Mouse (Mus musculus) gastrocnemius, adult 18-20 months (tissue): ENCODE measurements around the gene Vmn1r192. TPM values are rescaled to one million over a fixed set of nuclear protein-coding genes. Genes with fewer than 3 reads are reported as not detected.
"Not testable (repeated sequence)": the region's sequence is repeated elsewhere in the genome, so short reads cannot be mapped to it uniquely, and the experiment has no call there.

ENCODE experiments used
- DNase-seq: peaks from one replicate; pipeline ENCODE4 v3.0.0; 2021; ENCODE audit warnings: low spot score
- long read RNA-seq, 2 experiments: library from polyadenylated mRNA; stranded (forward); transcript quantifications; one replicate each; pipeline ENCODE4 v2.0.0; 2021
- microRNA-seq: library from miRNA; unstranded; fragments of <30 nt; microRNA quantifications from one replicate; pipeline ENCODE4 v1.2.0, GENCODE M21; 2021
- total RNA-seq, 2 experiments: library from RNA; stranded (reverse); gene quantifications; 2 replicates each; pipeline ENCODE4 v1.2.3; 2021

Gene Vmn1r192
- total RNA-seq, result not detected
- long read RNA-seq, experiment 1, result 0 reads
- long read RNA-seq, experiment 2, result 0 reads

- DNase-seq, result no peak
Measured at GRCm38 (mm10) chr13:22191041-22191440, at the start of gene Vmn1r192. TSS of gene Vmn1r192 (minus strand) at chr13:22191141.

DNA sequence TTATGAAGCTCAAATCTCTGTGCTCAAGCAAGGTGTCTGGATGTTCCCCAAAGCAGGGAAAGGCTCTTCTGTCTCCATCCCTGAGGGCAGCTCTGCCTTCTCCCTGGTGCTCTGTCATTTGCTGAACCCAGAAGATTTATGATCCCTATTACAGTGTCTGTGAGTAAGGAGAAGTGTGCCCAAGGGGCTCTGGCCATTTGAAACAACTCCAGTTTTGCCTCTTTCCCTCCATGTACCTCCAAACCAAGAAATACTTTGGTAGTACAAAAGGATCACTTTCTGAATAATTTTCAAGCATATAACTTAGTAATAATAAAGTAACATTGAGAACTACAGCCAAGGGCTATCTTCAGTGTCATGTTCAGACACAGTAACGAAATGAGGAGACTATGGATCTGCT is 32.1 kb upstream of the Vmn1r192 start, which contains the start of gene Vmn1r193:
Vmn1r193 (minus strand) TSS at position 101 of the 400 bp plus-strand sequence.
- DNase-seq, result not testable (repeated sequence)

DNA sequence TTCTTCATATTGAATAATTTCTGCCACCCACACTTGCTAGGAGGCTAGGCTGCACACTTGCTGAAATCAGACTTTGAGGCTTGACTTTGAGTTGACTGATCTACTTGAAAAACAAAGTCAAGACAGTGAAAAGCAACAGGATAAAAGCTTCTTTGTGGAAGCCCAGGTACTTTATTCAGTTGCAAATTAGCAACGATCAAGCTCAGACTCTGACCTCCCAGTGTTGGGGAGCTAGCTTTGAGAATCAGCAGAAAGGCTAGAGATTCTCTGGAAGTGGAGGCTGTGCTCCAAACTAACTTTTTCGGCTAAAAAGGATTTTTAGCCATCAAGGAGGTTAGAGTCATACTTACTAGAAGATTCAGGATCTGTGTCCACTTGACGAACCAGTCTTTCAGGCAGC is 1.8 kb upstream of the Vmn1r192 start:
- not testable (repeated sequence) for DNase-seq

DNA sequence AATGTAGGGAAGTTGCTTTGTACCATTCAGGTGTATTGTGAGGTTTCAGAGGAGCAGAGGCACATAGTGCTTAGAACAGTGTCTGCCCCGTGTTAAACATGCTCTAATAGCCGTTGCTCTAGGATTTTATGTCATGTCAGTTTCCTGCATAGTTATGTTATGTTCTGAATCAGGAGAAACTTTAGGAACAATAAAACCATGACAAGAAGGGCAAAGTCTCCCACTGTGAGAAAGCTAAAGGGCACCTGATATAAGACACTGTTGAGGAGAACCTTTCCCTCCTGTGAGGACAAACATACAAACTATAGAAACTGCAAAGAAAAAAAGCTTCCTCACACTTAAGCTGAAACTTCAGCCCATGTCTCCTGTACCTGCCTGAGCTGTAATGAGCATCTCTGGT is 556 bp downstream of the Vmn1r192 start:
- no peak for DNase-seq

DNA sequence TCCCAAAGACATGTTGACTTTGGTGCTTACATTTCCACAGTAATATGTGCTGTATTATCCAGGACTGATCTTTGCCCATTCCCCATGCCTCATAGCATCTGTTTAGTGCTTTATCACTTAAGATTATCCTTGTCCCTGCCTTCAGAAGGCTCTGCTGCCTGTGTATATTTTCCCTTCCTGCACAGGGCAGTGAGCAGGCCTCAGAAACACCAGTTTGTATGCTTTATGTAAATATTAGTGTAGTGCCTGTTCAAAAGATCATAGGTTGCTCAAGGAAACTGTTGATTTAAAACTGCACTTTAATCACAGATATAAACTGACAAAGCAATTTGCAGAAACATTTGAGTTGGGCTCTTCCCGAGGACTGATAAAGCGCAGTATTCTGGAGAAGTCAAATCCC is 1.6 kb downstream of the Vmn1r192 start:
- DNase-seq, result no peak

DNA sequence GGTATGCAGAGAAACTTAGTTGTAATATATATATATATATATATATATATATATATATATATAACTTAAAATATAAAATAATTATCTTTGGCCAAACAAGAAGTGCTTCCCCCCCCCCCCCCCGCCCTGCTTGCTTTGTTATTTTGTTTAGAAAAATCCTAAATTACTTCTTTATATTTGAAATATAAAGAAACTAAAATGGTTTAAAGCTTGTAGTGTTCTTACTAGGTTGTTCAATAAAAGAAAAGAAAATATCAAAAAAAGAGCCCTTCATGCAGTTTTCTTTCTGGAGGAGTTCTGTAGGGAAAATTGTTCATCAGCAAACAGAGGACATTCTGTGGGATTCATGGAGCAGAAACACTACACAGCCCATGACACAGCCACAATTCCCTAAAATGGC is 7.1 kb downstream of the Vmn1r192 start, which contains the start of gene Vmn1r191:
Vmn1r191 (minus strand) TSS at position 101 of the 400 bp plus-strand sequence.
- DNase-seq, result no peak

- DNase-seq, result no peak
Measured at GRCm38 (mm10) chr13:22168416-22168815, 22.5 kb downstream of the Vmn1r192 start.

DNA sequence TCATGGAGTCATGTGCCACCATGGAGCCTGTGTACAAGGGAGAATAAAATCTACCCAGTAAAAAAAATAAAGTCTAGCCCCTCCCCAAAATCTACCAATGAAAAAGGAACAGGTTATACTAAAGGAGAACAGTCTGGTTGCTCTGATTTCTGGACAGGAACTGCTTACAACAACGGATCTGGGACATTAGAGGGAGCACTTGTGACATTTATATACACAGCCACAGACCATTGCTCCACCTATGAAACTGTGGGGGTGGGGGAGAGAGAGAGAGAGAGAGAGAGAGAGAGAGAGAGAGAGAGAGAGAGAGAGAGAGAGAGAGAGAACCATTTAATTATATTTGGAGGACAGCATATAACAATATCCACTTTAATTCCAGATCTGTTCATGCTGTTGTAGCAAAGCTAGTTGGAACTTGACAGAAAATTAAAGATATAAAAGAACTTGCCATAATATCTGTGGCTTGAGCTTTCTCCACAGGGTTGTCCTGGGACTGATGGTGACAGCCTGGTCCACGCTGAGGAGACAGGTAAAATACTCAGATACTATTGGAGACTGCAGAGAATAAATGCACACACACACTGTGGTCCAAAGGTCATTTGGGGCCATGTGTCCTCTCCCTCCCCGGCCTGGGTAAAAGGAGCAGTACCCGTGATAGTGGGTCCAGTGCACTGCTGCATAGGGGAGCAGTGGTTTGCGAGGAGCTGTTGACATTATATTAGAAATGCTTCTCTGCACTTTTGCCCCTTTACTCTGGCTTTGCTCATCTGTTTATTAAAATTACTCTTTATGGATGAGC is 54.2 kb downstream of the Vmn1r192 start:
- not testable (repeated sequence) for DNase-seq

Small RNA genes within 50 kb of the gene (microRNA-seq; reads per million reads assigned to microRNA genes)
- gene Gm23282 (not detected), gene Gm25084 (not detected)

Other genes with a start within 250 kb of the Vmn1r192 start
- gene Zfp184, start 246.0 kb downstream of the Vmn1r192 start, total RNA-seq, result under 1 TPM; 0.48 to 0.69 TPM
- gene Pom121l2, start 209.9 kb downstream of the Vmn1r192 start, total RNA-seq, result not detected
- not detected for gene Prss16, start 181.4 kb downstream of the Vmn1r192 start, total RNA-seq
- gene Hist1h2ah, start 155.6 kb downstream of the Vmn1r192 start, total RNA-seq, result 1 to 10 TPM; 1.6 to 2.2 TPM
- gene Hist1h2bk, start 155.3 kb downstream of the Vmn1r192 start, total RNA-seq, result 1 to 10 TPM; 2.1 to 3.6 TPM
- gene Hist1h4i, start 149.8 kb downstream of the Vmn1r192 start, total RNA-seq, result 10 to 100 TPM; 27.1 to 27.8 TPM
- gene Hist1h2ag, start 148.2 kb downstream of the Vmn1r192 start, total RNA-seq, result 1 to 10 TPM; 2.5 to 2.9 TPM
- 1 to 10 TPM; 2.4 to 2.7 TPM for gene Hist1h2bj, start 147.9 kb downstream of the Vmn1r192 start, total RNA-seq
- gene Vmn1r188, start 106.7 kb downstream of the Vmn1r192 start, total RNA-seq, result not detected
- not detected for gene Vmn1r189, start 85.3 kb downstream of the Vmn1r192 start, total RNA-seq
- not detected for gene Vmn1r191, start 7.2 kb downstream of the Vmn1r192 start, total RNA-seq
- not detected for gene Vmn1r193, start 32.0 kb upstream of the Vmn1r192 start, total RNA-seq
- gene Vmn1r194, start 53.1 kb upstream of the Vmn1r192 start, total RNA-seq, result not detected
- not detected for gene Vmn1r195, start 79.4 kb upstream of the Vmn1r192 start, total RNA-seq
- gene Vmn1r196, start 98.8 kb upstream of the Vmn1r192 start, total RNA-seq, result not detected
- not detected for gene Vmn1r197, start 133.4 kb upstream of the Vmn1r192 start, total RNA-seq
- not detected for gene Vmn1r198, start 159.2 kb upstream of the Vmn1r192 start, total RNA-seq
- not detected for gene Vmn1r199, start 188.7 kb upstream of the Vmn1r192 start, total RNA-seq
- gene Vmn1r200, start 199.2 kb upstream of the Vmn1r192 start, total RNA-seq, result not detected